Mouse (Mus musculus) frontal cortex, adult 2 months (tissue): Measurements from ENCODE around the gene Mansc1. TPM values are rescaled to one million over a fixed set of nuclear protein-coding genes. Genes with fewer than 3 reads are reported as not detected.
"Not testable (repeated sequence)": the region's sequence is repeated elsewhere in the genome, so short reads cannot be mapped to it uniquely, and the experiment has no call there.

Experiments used
- DNase-seq, 2 experiments: peaks; one replicate each; pipeline ENCODE4 v3.0.0; 2022; ENCODE audit warnings: low spot score in 1 of 2; ENCODE audit errors: extremely low spot score in 1 of 2
- polyA plus RNA-seq: library from polyadenylated mRNA; depleted of rRNA; stranded (reverse); fragments of >200 nt; gene quantifications from 2 replicates; pipeline ENCODE4 v1.2.3, GENCODE M21; 2012; rRNA removed

Gene Mansc1
- polyA plus RNA-seq = 7.6 and 9.2 TPM in 2 replicates

DNA sequence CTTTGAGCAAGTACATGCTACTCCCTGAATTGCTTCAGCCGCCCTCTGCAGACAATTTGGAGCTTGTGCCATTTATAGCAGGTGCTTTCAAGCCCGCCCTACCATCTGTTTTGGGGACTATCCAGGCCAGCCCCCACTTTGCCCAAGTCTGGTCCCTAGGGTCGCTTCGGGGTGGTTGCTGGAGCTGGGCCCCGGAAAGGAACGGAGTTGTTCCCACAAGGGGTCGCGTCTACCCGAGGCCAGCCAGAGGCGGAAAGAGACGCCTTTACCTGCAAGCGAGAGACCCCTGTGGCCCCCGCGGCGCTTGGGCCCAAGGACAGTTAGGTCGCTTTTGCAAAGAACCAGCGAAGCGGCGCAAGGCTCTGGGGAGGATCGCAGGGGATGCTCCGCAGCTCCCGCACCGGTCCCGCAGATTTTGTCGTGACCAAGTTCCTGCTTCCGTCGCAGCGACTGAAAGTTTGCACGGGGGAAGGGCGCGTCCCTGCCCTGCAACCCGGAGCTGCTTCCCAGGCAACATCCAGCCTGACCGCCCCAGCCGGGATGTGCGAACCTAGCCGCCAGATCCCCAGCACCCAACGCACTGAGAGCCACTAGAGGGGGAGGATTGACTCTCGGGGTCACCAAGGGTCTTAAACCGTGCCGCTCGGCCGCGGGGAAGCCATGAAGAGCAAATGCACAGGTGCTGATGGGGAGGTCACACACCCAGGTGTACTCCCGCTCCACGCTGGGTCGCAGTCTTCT lies at the start of gene Mansc1:
Gene Mansc1, minus strand, starts transcription at position 542 of the 741 bp plus-strand sequence.
- peak in 1 of 2 experiments; percentile 55 for DNase-seq

DNA sequence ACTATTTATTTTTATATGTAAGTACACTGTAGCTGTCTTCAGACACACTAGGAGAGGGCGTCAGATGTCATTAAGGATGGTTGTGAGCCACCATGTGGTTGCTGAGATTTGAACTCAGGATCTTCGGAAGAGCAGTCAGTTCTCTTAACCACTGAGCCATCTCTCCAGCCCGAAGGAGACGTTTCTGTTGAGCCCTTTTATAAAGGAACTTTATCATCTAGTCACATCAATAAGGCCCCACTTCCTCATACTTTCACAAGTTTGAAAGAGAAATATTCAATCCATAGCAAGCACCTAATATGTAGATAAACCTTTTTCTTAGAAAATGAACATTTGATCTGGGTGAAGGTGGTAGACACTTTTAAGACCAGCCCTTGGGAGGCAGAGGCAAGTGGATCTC lies 47.0 kb upstream of the Mansc1 start:
- DNase-seq = not testable (repeated sequence)

DNA sequence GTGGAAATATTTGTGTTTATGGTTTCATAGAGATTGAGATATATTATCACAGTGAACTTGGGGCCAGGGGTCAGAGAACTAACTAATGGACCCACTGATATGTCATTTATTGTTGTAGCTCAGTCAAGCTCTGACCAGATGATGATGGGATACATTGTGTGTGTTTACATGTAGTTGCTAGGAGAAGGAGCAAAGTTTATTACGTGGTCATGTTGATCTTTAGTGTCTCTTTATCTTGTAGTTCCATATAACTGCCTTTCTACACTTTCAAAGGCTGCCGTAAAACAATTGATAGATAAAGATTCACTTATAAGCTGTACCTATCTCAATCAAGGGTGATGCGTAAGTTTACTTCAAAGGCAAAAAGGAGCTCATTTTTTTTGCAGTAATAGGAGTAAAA lies 45.7 kb upstream of the Mansc1 start:
- DNase-seq = no peak

DNA sequence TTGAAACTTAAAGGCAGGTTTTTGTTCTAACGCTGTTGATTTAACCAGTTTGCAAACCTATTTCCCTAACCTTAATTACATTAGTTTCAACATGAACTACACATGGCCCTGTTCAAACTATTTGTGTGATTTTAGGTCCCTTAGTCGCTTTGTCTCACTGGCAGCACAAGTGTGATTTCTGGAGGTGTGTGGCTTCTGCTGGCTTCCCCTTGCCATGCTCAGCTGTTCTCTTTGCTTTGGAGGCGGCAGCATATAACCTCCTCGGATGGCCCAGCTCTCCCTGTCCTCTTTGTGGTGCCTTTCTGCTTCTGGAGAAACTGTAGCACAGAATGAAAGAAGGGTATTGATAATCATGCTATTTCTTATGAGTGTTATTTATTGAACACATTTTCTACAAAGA lies 45.2 kb upstream of the Mansc1 start:
- peak in 1 of 2 experiments; percentile 28 for DNase-seq

DNA sequence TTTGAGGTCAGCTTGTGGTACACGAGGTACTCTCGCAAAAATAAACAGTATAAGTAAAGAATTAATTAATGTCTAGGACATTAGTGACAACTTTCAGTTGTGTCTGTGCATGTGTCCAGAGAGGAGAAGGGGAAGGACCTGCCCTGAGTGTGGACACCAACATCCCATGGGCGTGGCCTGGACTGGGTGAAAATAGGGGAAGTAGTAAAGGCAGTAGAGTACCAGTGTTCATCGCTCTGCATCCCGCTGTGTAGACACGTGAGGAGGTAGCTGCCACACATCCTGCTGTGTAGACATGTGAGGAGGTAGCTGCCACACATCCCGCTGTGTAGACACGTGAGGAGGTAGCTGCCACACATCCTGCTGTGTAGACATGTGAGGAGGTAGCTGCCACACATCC lies 41.4 kb upstream of the Mansc1 start:
- DNase-seq = not testable (repeated sequence)

GRCm38 (mm10) chr6:134670881-134671411 lies 38.7 kb upstream of the Mansc1 start:
- peak in 1 of 2 experiments; percentile 17 for DNase-seq

- DNase-seq = peak in 1 of 2 experiments; percentile 19
These were observed 37.0 kb upstream of the Mansc1 start for GRCm38 (mm10) chr6:134669179-134669865.

DNA sequence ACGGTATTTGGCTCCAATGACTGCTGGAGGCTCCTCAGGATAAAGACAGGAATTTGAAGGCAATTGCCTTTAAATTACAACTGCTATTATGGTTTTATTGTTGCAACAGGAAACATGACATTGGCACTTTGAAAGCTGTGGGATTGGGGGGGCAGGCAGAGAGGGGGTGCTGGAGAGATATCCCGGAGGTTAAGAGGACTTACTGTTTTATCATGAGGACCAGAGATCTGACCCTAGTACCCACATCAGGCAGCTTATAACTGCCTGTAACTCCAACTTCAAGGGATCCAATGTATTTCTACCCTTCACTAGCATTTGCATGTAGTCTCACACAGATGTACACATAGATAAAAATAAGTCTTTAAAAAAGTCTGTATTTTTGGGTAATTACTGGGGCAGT lies 36.2 kb upstream of the Mansc1 start:
- DNase-seq = no peak

DNA sequence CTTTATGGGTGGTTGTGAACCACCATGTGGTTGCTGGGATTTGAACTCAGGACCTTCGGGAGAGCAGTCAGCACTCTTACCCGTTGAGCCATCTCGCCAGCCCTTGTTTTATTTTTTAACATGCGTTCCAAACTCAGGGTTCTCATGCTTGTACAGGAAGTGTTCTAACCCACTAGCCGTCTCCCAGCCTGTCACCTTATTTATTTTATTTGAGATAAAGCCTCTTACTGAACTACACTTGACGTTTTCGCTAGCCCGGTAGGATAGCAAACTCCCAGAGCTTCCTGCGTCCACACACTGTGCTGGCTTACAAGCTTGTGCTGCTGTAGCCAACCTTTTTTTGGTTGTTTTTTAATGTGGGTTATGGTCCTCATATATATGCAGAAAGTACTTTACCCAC lies 33.5 kb upstream of the Mansc1 start:
- DNase-seq = no peak

DNA sequence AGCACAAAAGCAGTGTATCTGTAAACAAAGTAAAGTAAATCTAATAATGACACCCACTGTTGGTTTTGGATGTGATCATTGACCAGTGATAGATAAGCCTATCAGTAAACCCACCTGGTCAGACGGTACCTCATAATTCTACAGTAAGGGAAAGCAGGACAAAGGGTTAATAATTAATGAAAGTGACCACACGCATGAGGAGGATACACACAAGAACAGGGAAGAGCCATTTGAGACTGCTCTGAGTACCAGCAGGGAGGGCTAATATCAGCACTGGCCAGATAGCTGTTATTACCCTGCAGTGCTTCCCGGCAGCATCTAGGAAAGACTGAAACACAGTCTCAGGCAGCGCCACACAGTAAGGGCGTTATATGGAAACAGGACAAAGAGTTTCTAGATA lies 32.3 kb upstream of the Mansc1 start:
- DNase-seq = no peak

DNA sequence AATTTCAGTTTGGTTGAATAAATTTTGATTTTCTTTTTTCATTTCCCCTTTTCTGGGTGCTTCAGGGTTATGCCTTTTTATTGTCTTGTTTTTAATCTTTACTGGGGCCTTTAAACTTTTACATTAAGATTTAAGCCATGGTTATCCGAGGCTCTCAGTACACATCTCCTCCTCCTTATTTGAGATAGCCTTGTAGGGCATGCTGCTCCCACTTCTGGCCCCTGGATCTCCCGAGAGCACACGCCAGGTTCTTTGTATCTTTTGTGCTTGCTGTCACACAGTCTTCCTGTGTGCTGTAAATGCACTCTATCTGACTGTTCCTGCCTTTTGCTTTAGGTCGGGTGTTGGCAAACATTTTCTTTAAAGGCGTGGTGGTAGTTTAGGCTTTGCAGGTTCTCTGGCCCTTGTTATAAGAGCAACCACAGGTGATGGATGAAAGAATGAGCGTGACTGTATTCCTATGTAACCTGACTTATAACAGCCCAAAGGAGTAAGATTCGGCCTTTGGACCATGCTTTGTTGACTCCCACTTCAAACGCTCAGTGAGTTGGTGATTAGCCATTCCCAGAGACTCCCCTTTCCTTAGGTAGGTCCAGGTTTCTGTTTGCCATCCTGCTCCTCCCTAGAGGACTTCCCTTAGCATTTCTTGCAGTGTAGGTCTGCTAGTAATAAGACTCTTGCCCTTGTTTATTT lies 28.6 kb upstream of the Mansc1 start:
- DNase-seq = no peak

- peak; percentile 27 to 79 for DNase-seq
These were observed 27.0 kb upstream of the Mansc1 start for GRCm38 (mm10) chr6:134659108-134659958.

DNA sequence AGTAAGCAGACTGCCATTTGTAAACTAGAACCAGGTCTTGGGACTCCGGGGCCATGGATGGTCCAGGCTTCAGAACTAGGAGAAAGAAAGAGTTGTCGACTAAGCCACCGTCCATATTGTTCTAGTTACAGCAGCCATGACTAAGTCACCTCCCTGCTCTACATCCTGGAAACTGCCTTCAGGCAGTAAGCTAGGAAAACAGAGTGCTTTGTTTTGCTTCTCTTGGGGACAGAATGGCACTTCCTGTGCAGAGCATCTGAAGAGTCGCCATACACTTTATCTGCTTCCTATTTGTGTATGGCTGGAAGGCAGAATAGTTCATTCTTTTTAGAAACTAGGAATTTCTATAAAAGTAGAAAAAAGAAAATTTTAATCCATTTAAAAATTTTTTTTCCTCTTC lies 24.2 kb upstream of the Mansc1 start:
- no peak for DNase-seq

DNA sequence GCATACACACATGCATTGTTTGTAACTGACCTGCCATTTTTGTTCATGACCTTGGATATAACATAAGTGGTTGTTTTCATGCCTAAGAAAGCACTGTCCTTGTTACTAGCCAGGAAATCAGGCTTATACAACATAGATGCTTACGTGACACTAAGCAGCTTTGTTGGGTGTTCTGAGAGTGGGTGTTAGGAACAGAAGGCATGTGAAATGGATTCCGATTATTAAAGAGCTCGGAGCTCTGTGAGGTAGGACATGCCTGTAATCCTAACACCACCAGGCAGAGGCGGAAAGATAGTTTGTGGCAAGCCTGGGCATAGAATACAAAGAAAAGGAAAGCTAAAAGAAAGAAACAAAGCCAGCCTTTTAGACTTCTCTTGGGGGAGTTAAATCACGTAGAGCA lies 16.1 kb upstream of the Mansc1 start:
- peak; percentile 43 to 70 for DNase-seq

GRCm38 (mm10) chr6:134647621-134648020 lies 15.3 kb upstream of the Mansc1 start:
- peak in 1 of 2 experiments; percentile 22 for DNase-seq

- no peak for DNase-seq
These were observed 14.5 kb upstream of the Mansc1 start for GRCm38 (mm10) chr6:134646835-134647234.

DNA sequence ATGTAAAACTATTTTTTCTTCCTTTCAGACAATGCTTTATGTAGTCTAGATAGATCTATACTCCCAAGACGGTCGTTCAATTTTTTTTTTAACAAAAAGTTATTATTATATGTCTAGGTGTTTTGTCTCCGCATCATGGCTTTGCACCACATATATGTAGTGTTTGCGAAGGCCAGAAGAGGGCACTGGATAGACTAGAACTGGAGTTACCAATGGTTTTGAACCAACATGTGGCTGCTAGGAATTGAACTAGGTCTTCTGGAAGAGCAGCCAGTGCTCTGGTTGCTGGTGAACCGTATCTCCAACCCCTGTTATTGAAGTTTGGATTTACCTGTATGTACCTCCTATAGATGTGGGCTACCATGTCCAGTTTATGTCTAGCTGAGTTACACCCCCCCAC lies 11.0 kb upstream of the Mansc1 start:
- DNase-seq = no peak

DNA sequence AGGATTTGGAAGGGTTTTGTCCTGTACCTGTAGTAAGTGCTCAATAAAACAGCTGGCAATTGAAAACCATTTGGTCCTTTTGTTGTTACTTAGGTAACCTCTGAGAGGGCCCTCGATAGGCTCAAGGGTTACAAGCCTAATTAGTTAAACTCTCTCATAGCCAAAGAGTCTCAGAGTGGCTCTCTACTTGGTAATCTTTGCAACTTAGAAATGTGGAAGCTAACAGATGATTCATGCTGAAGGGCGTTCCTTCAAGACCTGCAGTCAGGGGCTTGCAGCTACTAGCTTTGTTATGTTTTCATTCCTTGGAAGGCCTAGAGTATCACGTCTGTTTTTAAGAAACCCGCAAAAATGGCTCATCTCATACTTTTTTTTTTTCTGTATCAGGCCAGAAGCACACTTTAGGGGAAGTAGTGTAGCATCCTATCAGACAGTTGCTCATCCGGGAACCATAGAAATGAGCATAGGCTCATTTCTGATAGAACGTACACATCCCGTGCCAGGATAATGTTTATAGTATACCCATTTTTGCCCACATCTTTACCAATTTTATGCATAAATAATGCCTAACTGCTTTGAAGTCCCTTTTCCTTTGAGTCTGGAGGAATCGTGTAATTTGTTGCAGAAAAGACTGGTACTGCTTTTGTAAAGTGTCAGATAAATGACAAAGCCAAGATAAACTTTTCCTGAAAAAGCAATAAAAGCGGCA lies 9.6 kb upstream of the Mansc1 start:
- DNase-seq = no peak
